In genomic region chr10:103253842-103254803, GRCm38 (mm10) we compare ENCODE assay signal across 9 mouse cellular contexts. TPM values are rescaled to one million over a fixed set of nuclear protein-coding genes. Genes with fewer than 3 reads are reported as not detected.
DNase-seq lines count a peak whose midpoint lies in the region; ATAC-seq and TF ChIP-seq lines count a peak whose summit lies in the region.
"Had no signal": no experiment of that assay in that cellular context is flagged by ENCODE, and none has a peak within 500 bp of the region (broad histone marks: within the 10 kb centered on the region; RNA-seq: fewer than 3 reads in every experiment).

No protein-coding gene starts in this region.

- no peak for TF ChIP-seq POLR2A in cortical plate, adult 2 months (IDR thresholded peaks at IDR 0.05; ENCODE audit: extremely low read depth, insufficient read depth, low read length)

- no peak for ATAC-seq in monocyte, adult 5-6 weeks (replicated peaks; ENCODE audit: insufficient number of reproducible peaks, low FRiP score, low TSS enrichment, poor library complexity, severe bottlenecking)

- no peaks in the 10 kb centered on the region for H3K4me1 ChIP-seq in cortical plate, adult 2 months (ENCODE audit: control insufficient read depth, insufficient read depth, low read length)

- H3K4me3 ChIP-seq in cortical plate, adult 2 months (ENCODE audit: insufficient read depth, low read length) = no peak overlapping the region

- H3K27ac ChIP-seq in cortical plate, adult 2 months (ENCODE audit: insufficient read depth, low read length) = no peak overlapping the region

- peak; percentile 5 to 30 for DNase-seq in kidney, postnatal 36 days
- no peak for DNase-seq in kidney, postnatal 10 days
- peak; percentile 4 for DNase-seq in MEL-GATA-1-ER (ENCODE audit: extremely low read depth, low read depth)
- DNase-seq in lung, postnatal 25 days (ENCODE audit: low spot score) = peak; percentile 4
- DNase-seq in ovary, postnatal 14 days (ENCODE audit: low spot score) = no peak
- no peak for DNase-seq in heart, adult 11 months

- TF ChIP-seq CTCF in cortical plate, adult 2 months (IDR thresholded peaks at IDR 0.05; ENCODE audit: extremely low read depth, insufficient read depth, low read length) = peak; percentile 24; the same call in 1 of the 2 replicates

RNA-seq across cellular contexts. Expression of gene Lrriq1, which starts 18.0 kb away (rescaled TPM):
- 1.6 and 2.8 TPM in 2 replicates for polyA plus RNA-seq in cortical plate, adult 2 months (2012; rRNA removed)
- not detected in 3 replicates for total RNA-seq in monocyte, adult 5-6 weeks (2017)
- polyA plus RNA-seq: large intestine, adult 2 months had no signal

Comparison
In these comparisons a context has a peak if more than half of its experiments do, and no peak if none do; other contexts are left out.
1. DNase-seq: peak in kidney, postnatal 36 days (2 of 2), MEL-GATA-1-ER (single experiment) and lung, postnatal 25 days (single experiment); none in kidney, postnatal 10 days (single experiment), ovary, postnatal 14 days (single experiment) and heart, adult 11 months (single experiment).